Mouse (Mus musculus): Measurements from ENCODE around the gene Wnt5b. TPM values are rescaled to one million over a fixed set of nuclear protein-coding genes. Genes with fewer than 3 reads are reported as not detected.
"Not testable (repeated sequence)": the region's sequence is repeated elsewhere in the genome, so short reads cannot be mapped to it uniquely, and the experiment has no call there.

Gene Wnt5b
- polyA plus RNA-seq, 1 experiment from 2014 or later: 10.9 TPM

- Histone ChIP-seq H3K4me2 (0 out of 2 replicates have a peak overlapping the region, but pooled peaks have one; percentile 9), H3K36me3 (replicated peaks) (no peaks in the 10 kb centered on the region), H3K27ac (no peak overlapping the region; the same call in 1 of the 2 replicates), H3K9me3 (no peaks in the 10 kb centered on the region), H3K27me3 (no peaks in the 10 kb centered on the region), H3K4me3 (replicated peaks) (no peak overlapping the region), H3K4me1 (peaks cover 15% of the 10 kb centered on the region), H3K9ac (no peak overlapping the region)
- WGBS: 54% methylated on average over 12 of the region's 12 CpGs
- peak; percentile 52; the same call in 1 of the 2 replicates for ATAC-seq (ENCODE audit: low FRiP score)
Measured at GRCm38 (mm10) chr6:119443742-119444645, 100.2 kb downstream of the Wnt5b start.

GRCm38 (mm10) chr6:119442729-119443128, 101.4 kb downstream of the Wnt5b start:
- H3K4me1 ChIP-seq: peaks cover 11% of the 10 kb centered on the region
- H3K27me3 ChIP-seq; H3K4me2 ChIP-seq; H3K4me3 ChIP-seq (replicated peaks); H3K9ac ChIP-seq; ATAC-seq (ENCODE audit: low FRiP score); H3K36me3 ChIP-seq (replicated peaks); H3K27ac ChIP-seq; H3K9me3 ChIP-seq: not testable (repeated sequence)
- 79% methylated on average over 5 of the region's 5 CpGs for WGBS

DNA sequence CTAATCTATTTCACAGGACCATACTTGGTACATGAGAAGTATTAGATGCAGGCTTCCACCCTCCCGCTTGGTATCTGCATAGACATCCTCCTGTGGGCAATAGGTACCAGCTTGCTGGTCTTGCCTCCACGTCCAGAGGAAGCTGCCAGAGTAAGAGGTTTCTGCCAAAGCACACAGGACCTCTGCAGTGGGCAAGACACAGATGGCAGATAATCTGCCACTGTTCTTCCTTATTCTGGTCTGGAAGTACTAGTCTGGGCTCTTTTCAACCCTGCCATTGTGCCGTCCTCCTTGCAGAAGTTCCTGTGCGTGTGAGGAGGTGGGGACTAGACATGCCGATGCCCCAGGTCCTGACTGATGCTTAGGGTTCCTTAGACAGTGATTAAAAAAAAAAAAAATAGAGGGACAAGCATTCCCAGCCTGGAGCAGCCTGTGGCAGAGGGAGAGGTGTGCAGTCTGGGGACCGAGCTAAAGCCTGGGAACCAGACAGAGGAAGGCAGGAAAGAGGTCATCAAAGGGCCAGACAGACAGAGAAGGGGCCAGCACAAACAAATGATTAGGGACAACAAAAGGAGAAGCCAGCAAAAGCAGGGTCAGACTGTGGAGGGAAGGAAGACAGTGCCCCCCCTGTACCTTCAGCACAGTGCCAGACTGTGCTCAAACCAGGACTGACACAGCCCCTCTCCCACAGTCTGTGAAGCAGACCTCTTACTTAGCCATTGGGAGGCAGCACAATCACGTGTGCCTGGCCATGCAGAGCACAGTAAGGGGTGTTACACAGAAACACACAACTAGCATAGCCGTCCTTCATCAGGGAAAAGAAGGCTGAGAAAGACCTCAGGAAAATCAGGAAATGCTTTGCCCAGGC, 106.0 kb downstream of the Wnt5b start:
- Histone ChIP-seq H3K27ac (no peak overlapping the region), H3K9me3 (no peaks in the 10 kb centered on the region), H3K9ac (no peak overlapping the region), H3K36me3 (replicated peaks) (peaks cover 3% of the 10 kb centered on the region; the same call in 1 of the 2 replicates), H3K4me3 (replicated peaks) (no peak overlapping the region), H3K4me1 (peaks cover 6% of the 10 kb centered on the region), H3K4me2 (no peak overlapping the region), H3K27me3 (no peaks in the 10 kb centered on the region)
- WGBS: 68% methylated on average over 8 of the region's 8 CpGs
- ATAC-seq (ENCODE audit: low FRiP score): 0 out of 2 replicates have a peak, but pooled peaks have one; percentile 46

DNA sequence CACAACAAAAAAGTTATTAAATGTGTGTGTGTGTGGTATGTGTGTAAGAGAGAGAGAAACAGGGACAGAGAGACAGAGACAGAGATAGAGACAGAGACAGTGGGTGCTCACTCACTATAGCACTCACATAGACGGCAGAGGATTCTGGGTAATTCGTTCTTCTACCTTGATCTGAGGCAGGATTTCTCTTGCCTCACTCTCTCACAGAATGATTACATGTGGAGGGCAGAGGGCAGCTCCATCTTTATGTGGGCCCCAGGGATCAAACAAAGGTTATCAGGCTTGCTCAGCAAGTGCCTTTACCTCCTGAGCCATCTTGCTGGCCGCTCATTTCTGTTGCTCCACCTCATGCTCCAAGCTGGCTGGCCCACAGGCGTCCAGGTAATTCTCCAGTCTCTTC, 109.8 kb downstream of the Wnt5b start:
- Histone ChIP-seq H3K27me3 (no peaks in the 10 kb centered on the region), H3K4me1 (peaks cover 6% of the 10 kb centered on the region), H3K9ac (no peak overlapping the region), H3K4me3 (replicated peaks) (no peak overlapping the region), H3K27ac (no peak overlapping the region), H3K4me2 (no peak overlapping the region), H3K36me3 (replicated peaks) (peaks cover 8% of the 10 kb centered on the region; the same call in 1 of the 2 replicates), H3K9me3 (no peaks in the 10 kb centered on the region)
- WGBS: 95% methylated on average over 4 of the region's 4 CpGs
- no peak for ATAC-seq (ENCODE audit: low FRiP score)

- no peaks in the 10 kb centered on the region for H3K4me1 ChIP-seq
- H3K9me3 ChIP-seq: 0 out of 2 replicates have a peak, but pooled peaks cover 3% of the 10 kb centered on the region
- no peak overlapping the region for H3K27ac ChIP-seq
- H3K36me3 ChIP-seq (replicated peaks): peaks cover 15% of the 10 kb centered on the region
- H3K4me3 ChIP-seq (replicated peaks): no peak overlapping the region
- 91% methylated on average over 6 of the region's 6 CpGs for WGBS
- H3K9ac ChIP-seq: no peak overlapping the region
- H3K27me3 ChIP-seq: no peaks in the 10 kb centered on the region
- no peak overlapping the region for H3K4me2 ChIP-seq
- no peak for ATAC-seq (ENCODE audit: low FRiP score)
Measured at GRCm38 (mm10) chr6:119431751-119432324, 112.3 kb downstream of the Wnt5b start.

DNA sequence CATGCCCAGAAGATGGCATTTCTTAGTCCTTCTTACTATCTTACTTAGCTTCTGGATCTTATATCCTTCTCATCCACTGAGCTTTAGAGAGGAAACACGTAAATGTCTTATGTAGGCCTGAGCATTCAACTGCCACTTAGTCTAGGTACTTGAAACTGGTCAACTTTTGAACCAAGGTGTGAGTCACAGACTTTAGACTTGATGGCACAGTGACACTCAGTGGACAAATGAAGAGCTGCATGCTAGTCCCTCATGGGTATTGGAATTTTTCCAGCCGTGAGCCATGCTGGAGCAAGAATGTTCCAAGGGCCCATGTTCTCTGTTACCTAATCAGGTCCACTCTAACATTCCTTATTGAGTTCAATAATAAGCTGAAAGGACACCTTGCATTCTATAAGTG, 113.6 kb downstream of the Wnt5b start:
- Histone ChIP-seq H3K36me3 (replicated peaks) (peaks cover 15% of the 10 kb centered on the region), H3K4me3 (replicated peaks) (no peak overlapping the region), H3K27me3 (no peaks in the 10 kb centered on the region), H3K4me2 (no peak overlapping the region), H3K9me3 (0 out of 2 replicates have a peak, but pooled peaks cover 3% of the 10 kb centered on the region), H3K4me1 (no peaks in the 10 kb centered on the region), H3K27ac (no peak overlapping the region), H3K9ac (no peak overlapping the region)
- 61% methylated on average over 2 of the region's 2 CpGs for WGBS
- ATAC-seq (ENCODE audit: low FRiP score): no peak

DNA sequence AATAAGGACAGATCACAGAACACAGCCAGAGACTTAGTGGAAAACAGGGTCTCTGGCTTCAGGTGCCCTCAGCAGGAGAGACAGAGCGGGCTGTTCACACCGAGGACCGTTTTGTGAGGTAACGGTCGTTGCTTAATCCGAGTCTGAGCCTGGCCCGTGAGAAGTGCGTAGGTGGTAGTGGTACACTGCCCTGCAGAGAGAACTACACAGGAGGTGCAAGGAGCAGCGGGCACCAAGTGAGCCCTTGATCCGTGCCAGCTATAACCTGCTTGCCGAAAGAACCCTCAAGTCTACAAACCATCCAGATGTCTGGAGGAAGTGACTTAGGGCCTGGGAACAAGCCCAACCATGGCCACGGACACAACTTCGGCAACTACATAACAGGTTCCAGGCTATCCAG, 114.8 kb downstream of the Wnt5b start:
- H3K9me3 ChIP-seq: 0 out of 2 replicates have a peak, but pooled peaks cover 3% of the 10 kb centered on the region
- no peak overlapping the region for H3K4me2 ChIP-seq
- no peak for ATAC-seq (ENCODE audit: low FRiP score)
- H3K27ac ChIP-seq: no peak overlapping the region
- no peaks in the 10 kb centered on the region for H3K4me1 ChIP-seq
- no peak overlapping the region for H3K9ac ChIP-seq
- H3K36me3 ChIP-seq (replicated peaks): peaks cover 15% of the 10 kb centered on the region
- H3K27me3 ChIP-seq: no peaks in the 10 kb centered on the region
- no peak overlapping the region for H3K4me3 ChIP-seq (replicated peaks)
- 97% methylated on average over 13 of the region's 13 CpGs for WGBS

- 88% methylated on average over 3 of the region's 3 CpGs for WGBS
- peaks cover 15% of the 10 kb centered on the region for H3K36me3 ChIP-seq (replicated peaks)
- no peak overlapping the region for H3K4me3 ChIP-seq (replicated peaks)
- no peaks in the 10 kb centered on the region for H3K4me1 ChIP-seq
- H3K9me3 ChIP-seq: 0 out of 2 replicates have a peak, but pooled peaks cover 3% of the 10 kb centered on the region
- H3K4me2 ChIP-seq: no peak overlapping the region
- no peaks in the 10 kb centered on the region for H3K27me3 ChIP-seq
- H3K9ac ChIP-seq: no peak overlapping the region
- H3K27ac ChIP-seq: no peak overlapping the region
- ATAC-seq (ENCODE audit: low FRiP score): no peak
Measured at GRCm38 (mm10) chr6:119428611-119429010, 115.5 kb downstream of the Wnt5b start.

GRCm38 (mm10) chr6:119421001-119421400, 123.1 kb downstream of the Wnt5b start:
- Histone ChIP-seq H3K4me1 (peaks cover 24% of the 10 kb centered on the region), H3K4me3 (replicated peaks) (no peak overlapping the region), H3K36me3 (replicated peaks) (no peaks in the 10 kb centered on the region), H3K27ac (no peak overlapping the region), H3K4me2 (no peak overlapping the region), H3K9me3 (no peaks in the 10 kb centered on the region), H3K9ac (no peak overlapping the region), H3K27me3 (no peaks in the 10 kb centered on the region)
- no peak for ATAC-seq (ENCODE audit: low FRiP score)
- 91% methylated on average over 4 of the region's 4 CpGs for WGBS

GRCm38 (mm10) chr6:119420357-119420756, 123.8 kb downstream of the Wnt5b start:
- Histone ChIP-seq H3K27ac (no peak overlapping the region), H3K27me3 (no peaks in the 10 kb centered on the region), H3K9me3 (no peaks in the 10 kb centered on the region), H3K4me3 (replicated peaks) (no peak overlapping the region), H3K4me1 (peaks cover 24% of the 10 kb centered on the region), H3K9ac (no peak overlapping the region), H3K4me2 (no peak overlapping the region), H3K36me3 (replicated peaks) (no peaks in the 10 kb centered on the region)
- 95% methylated on average over 5 of the region's 5 CpGs for WGBS
- ATAC-seq (ENCODE audit: low FRiP score): no peak

DNA sequence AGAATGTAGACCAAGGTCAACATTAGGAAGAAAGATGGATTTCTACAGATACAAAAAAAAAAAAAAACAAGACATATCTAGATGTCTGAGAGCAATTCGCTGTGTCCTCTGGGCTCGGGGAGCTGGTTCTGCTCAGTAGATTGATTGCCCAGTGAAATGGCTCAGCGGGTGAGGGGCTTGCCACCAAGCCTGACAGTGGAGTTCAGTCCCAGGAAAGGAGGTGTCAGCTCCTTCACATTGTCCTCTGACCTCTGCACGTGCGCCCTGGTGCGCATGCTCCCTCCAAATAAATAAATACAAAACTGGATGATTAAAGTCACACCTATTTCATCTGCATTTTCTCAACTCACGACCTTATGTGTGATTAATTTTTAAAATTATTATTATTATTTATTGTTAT, 124.7 kb downstream of the Wnt5b start:
- WGBS: 27% methylated on average over 7 of the region's 7 CpGs

More for the DNA sequence above, 124.7 kb downstream of the Wnt5b start:
- no peaks in the 10 kb centered on the region for H3K27me3 ChIP-seq
- H3K4me3 ChIP-seq (replicated peaks): no peak overlapping the region
- no peak overlapping the region for H3K9ac ChIP-seq
- H3K9me3 ChIP-seq: no peaks in the 10 kb centered on the region
- H3K36me3 ChIP-seq (replicated peaks): no peaks in the 10 kb centered on the region
- ATAC-seq (ENCODE audit: low FRiP score): no peak
- peaks cover 24% of the 10 kb centered on the region for H3K4me1 ChIP-seq
- no peak overlapping the region for H3K4me2 ChIP-seq
- no peak overlapping the region for H3K27ac ChIP-seq

Measured in forebrain, embryonic 12.5 days (tissue).